ENCODE assay signal across 11 mouse cellular contexts in genomic region chr1:72282604-72283003, GRCm38 (mm10). TPM values are rescaled to one million over a fixed set of nuclear protein-coding genes. Genes with fewer than 3 reads are reported as not detected.
"Had no signal": no experiment of that assay in that cellular context is flagged by ENCODE, and none has a peak within 500 bp of the region (broad histone marks: within the 10 kb centered on the region; RNA-seq: fewer than 3 reads in every experiment).

No protein-coding gene starts in this region.

- ATAC-seq: inflammation-experienced regulatory T-cells, adult 6 months; midbrain, embryonic 13.5 days had no signal

- H3K27ac ChIP-seq: left cerebral cortex, adult 2 months; limb, embryonic 10.5 days; lung, embryonic 15.5 days; midbrain, embryonic 13.5 days; neural tube, embryonic 15.5 days had no signal

- H3K4me2 ChIP-seq: neural tube, embryonic 15.5 days had no signal

- H3K4me3 ChIP-seq: left cerebral cortex, adult 2 months; limb, embryonic 10.5 days; midbrain, embryonic 13.5 days; neural tube, embryonic 15.5 days had no signal

- H3K9me3 ChIP-seq: limb, embryonic 10.5 days; lung, embryonic 15.5 days; midbrain, embryonic 13.5 days; neural tube, embryonic 15.5 days had no signal

- H3K36me3 ChIP-seq: limb, embryonic 10.5 days; lung, embryonic 15.5 days; midbrain, embryonic 13.5 days; neural tube, embryonic 15.5 days had no signal

- H3K27me3 ChIP-seq: midbrain, embryonic 13.5 days; neural tube, embryonic 15.5 days had no signal

- H3K9ac ChIP-seq: lung, embryonic 15.5 days; midbrain, embryonic 13.5 days; neural tube, embryonic 15.5 days had no signal

- DNase-seq: kidney, postnatal 10 days; lung, postnatal 14 days; right cerebral cortex, adult 18-20 months; right cerebral cortex, postnatal 25 days; thymus, postnatal 4 days had no signal

RNA-seq across cellular contexts. Expression of gene Tmem169, which starts 1.6 kb away (rescaled TPM):
- polyA plus RNA-seq: inflammation-experienced regulatory T-cells, adult 6 months had no signal
